Comparison of ENCODE assay signal across 20 mouse cellular contexts in genomic region chr17:56092794-56093193, GRCm38 (mm10). TPM values are rescaled to one million over a fixed set of nuclear protein-coding genes. Genes with fewer than 3 reads are reported as not detected.
DNase-seq lines count a peak whose midpoint lies in the region; ATAC-seq and TF ChIP-seq lines count a peak whose summit lies in the region.
"Had no signal": no experiment of that assay in that cellular context is flagged by ENCODE, and none has a peak within 500 bp of the region (broad histone marks: within the 10 kb centered on the region; RNA-seq: fewer than 3 reads in every experiment).

No protein-coding gene starts in this region.

- no peaks in the 10 kb centered on the region for H3K4me1 ChIP-seq in heart, embryonic 13.5 days
- H3K4me1 ChIP-seq in heart, adult 2 months (ENCODE audit: control insufficient read depth, insufficient read depth, low read length): no peaks in the 10 kb centered on the region
- no peaks in the 10 kb centered on the region for H3K4me1 ChIP-seq in neural tube, embryonic 13.5 days (replicated peaks)
- no peaks in the 10 kb centered on the region for H3K4me1 ChIP-seq in neural tube, embryonic 15.5 days
- peaks cover 5% of the 10 kb centered on the region; the same call in 1 of the 2 replicates for H3K4me1 ChIP-seq in embryonic facial prominence, embryonic 15.5 days
- H3K4me1 ChIP-seq: heart, embryonic 10.5 days; hindbrain, embryonic 15.5 days; neural tube, embryonic 12.5 days had no signal

- no peaks in the 10 kb centered on the region for H3K9me3 ChIP-seq in heart, embryonic 13.5 days
- no peaks in the 10 kb centered on the region for H3K9me3 ChIP-seq in neural tube, embryonic 13.5 days
- H3K9me3 ChIP-seq in neural tube, embryonic 15.5 days (replicated peaks): no peaks in the 10 kb centered on the region
- no peaks in the 10 kb centered on the region for H3K9me3 ChIP-seq in embryonic facial prominence, embryonic 15.5 days (replicated peaks)
- H3K9me3 ChIP-seq: heart, embryonic 10.5 days; hindbrain, embryonic 15.5 days; neural tube, embryonic 12.5 days had no signal

- ATAC-seq in heart, embryonic 13.5 days (ENCODE audit: extremely low read depth, insufficient number of reproducible peaks, low FRiP score, low TSS enrichment): no peak
- ATAC-seq in neural tube, embryonic 13.5 days (ENCODE audit: low read depth): no peak
- ATAC-seq in neural tube, embryonic 15.5 days (ENCODE audit: low FRiP score): no peak
- ATAC-seq in embryonic facial prominence, embryonic 15.5 days (ENCODE audit: insufficient number of reproducible peaks, low FRiP score, low TSS enrichment, low read depth): no peak
- ATAC-seq: intestine, postnatal 0 days had no signal

- TF ChIP-seq EP300 in heart, adult 2 months (IDR thresholded peaks at IDR 0.05; ENCODE audit: insufficient read depth, low read depth, low read length): no peak

- TF ChIP-seq POLR2A in heart, adult 2 months (IDR thresholded peaks at IDR 0.05; ENCODE audit: insufficient read depth, low read depth, low read length): no peak

- H3K9ac ChIP-seq in heart, embryonic 13.5 days: 0 out of 2 replicates have a peak overlapping the region, but pooled peaks have one; percentile 0
- H3K9ac ChIP-seq in heart, adult 2 months (ENCODE audit: low read depth, low read length): no peak overlapping the region
- peak overlapping the region; percentile 31; the same call in 1 of the 2 replicates for H3K9ac ChIP-seq in neural tube, embryonic 13.5 days
- no peak overlapping the region for H3K9ac ChIP-seq in neural tube, embryonic 15.5 days (replicated peaks)
- H3K9ac ChIP-seq in embryonic facial prominence, embryonic 15.5 days: 0 out of 2 replicates have a peak overlapping the region, but pooled peaks have one; percentile 21
- H3K9ac ChIP-seq: hindbrain, embryonic 15.5 days; neural tube, embryonic 12.5 days had no signal

- WGBS in heart, embryonic 13.5 days: 86% methylated on average over 1 of the region's 1 CpGs
- 97% methylated on average over 1 of the region's 1 CpGs for WGBS in heart, adult 2 months
- WGBS in neural tube, embryonic 13.5 days: 100% methylated on average over 1 of the region's 1 CpGs
- 96% methylated on average over 1 of the region's 1 CpGs for WGBS in neural tube, embryonic 15.5 days
- 69% methylated on average over 1 of the region's 1 CpGs for WGBS in embryonic facial prominence, embryonic 15.5 days

- H3K79me2 ChIP-seq in heart, adult 2 months (replicated peaks; ENCODE audit: control insufficient read depth, insufficient read depth, low read length): no peaks in the 10 kb centered on the region

- H3K36me3 ChIP-seq in heart, embryonic 13.5 days: peaks cover 76% of the 10 kb centered on the region
- no peaks in the 10 kb centered on the region for H3K36me3 ChIP-seq in heart, adult 2 months (ENCODE audit: control insufficient read depth, insufficient read depth, low read length)
- H3K36me3 ChIP-seq in neural tube, embryonic 13.5 days: peaks cover 65% of the 10 kb centered on the region
- H3K36me3 ChIP-seq in neural tube, embryonic 15.5 days: peaks cover 54% of the 10 kb centered on the region
- peaks cover 46% of the 10 kb centered on the region for H3K36me3 ChIP-seq in embryonic facial prominence, embryonic 15.5 days

- H3K27ac ChIP-seq in heart, embryonic 13.5 days (replicated peaks): no peak overlapping the region
- no peak overlapping the region for H3K27ac ChIP-seq in heart, adult 2 months
- no peak overlapping the region for H3K27ac ChIP-seq in neural tube, embryonic 13.5 days (replicated peaks)
- no peak overlapping the region for H3K27ac ChIP-seq in neural tube, embryonic 15.5 days (replicated peaks)
- H3K27ac ChIP-seq in embryonic facial prominence, embryonic 15.5 days (replicated peaks): no peak overlapping the region
- H3K27ac ChIP-seq: heart, embryonic 10.5 days; hindbrain, embryonic 15.5 days; neural tube, embryonic 12.5 days had no signal

- H3K4me3 ChIP-seq in heart, embryonic 13.5 days: no peak overlapping the region
- H3K4me3 ChIP-seq in heart, adult 2 months: no peak overlapping the region
- H3K4me3 ChIP-seq in neural tube, embryonic 13.5 days: no peak overlapping the region
- H3K4me3 ChIP-seq in neural tube, embryonic 15.5 days (replicated peaks): no peak overlapping the region
- no peak overlapping the region for H3K4me3 ChIP-seq in embryonic facial prominence, embryonic 15.5 days (replicated peaks)
- H3K4me3 ChIP-seq: erythroblast, embryonic 14.5 days; heart, embryonic 10.5 days; hindbrain, embryonic 15.5 days; neural tube, embryonic 12.5 days had no signal

- TF ChIP-seq CTCF in heart, adult 2 months (IDR thresholded peaks at IDR 0.05): no peak

- no peaks in the 10 kb centered on the region for H3K27me3 ChIP-seq in heart, embryonic 13.5 days (replicated peaks)
- H3K27me3 ChIP-seq in heart, adult 2 months (ENCODE audit: control insufficient read depth, insufficient read depth, low read length): no peaks in the 10 kb centered on the region
- H3K27me3 ChIP-seq in neural tube, embryonic 13.5 days: no peaks in the 10 kb centered on the region
- no peaks in the 10 kb centered on the region for H3K27me3 ChIP-seq in neural tube, embryonic 15.5 days (replicated peaks)
- H3K27me3 ChIP-seq in embryonic facial prominence, embryonic 15.5 days: no peaks in the 10 kb centered on the region
- H3K27me3 ChIP-seq: hindbrain, embryonic 15.5 days; neural tube, embryonic 12.5 days had no signal

- DNase-seq in heart, adult 2 months: no peak
- DNase-seq in testis, postnatal 14 days (ENCODE audit: low spot score): peak; percentile 71
- DNase-seq in embryo, embryonic 11 days: no peak
- DNase-seq: B cell, adult 2 months; cerebellum, adult 8-10 months; gastrocnemius, postnatal 14 days; heart, postnatal 14 days; kidney, postnatal 14 days; lung, adult 2 months; lung, postnatal 36 days had no signal

- intact Hi-C loops in heart, adult 2 months (cut with DNase I): no loop called here

- no peak overlapping the region for H3K4me2 ChIP-seq in heart, embryonic 13.5 days
- H3K4me2 ChIP-seq in neural tube, embryonic 13.5 days: no peak overlapping the region
- H3K4me2 ChIP-seq in neural tube, embryonic 15.5 days: no peak overlapping the region
- no peak overlapping the region for H3K4me2 ChIP-seq in embryonic facial prominence, embryonic 15.5 days (replicated peaks)
- H3K4me2 ChIP-seq: hindbrain, embryonic 15.5 days; neural tube, embryonic 12.5 days had no signal

RNA-seq across cellular contexts. Expression of gene Hdgfl2, which starts 13.4 kb away (rescaled TPM):
- polyA plus RNA-seq in heart, embryonic 13.5 days (2015; fragmentation: Nextera tagmentation; extraction: Ambion mirVana): 75.0 and 89.0 TPM in 2 replicates
- total RNA-seq in heart, adult 2 months (2021): 10 to 100 TPM; 32.5 to 35.0 TPM
- 30.2 and 31.5 TPM in 2 replicates for polyA plus RNA-seq in heart, adult 2 months (2012; rRNA removed)
- 140 and 150 TPM in 2 replicates for polyA plus RNA-seq in neural tube, embryonic 13.5 days (2015; fragmentation: Nextera tagmentation; extraction: Ambion mirVana)
- polyA plus RNA-seq in neural tube, embryonic 15.5 days (2015; fragmentation: Nextera tagmentation; extraction: Ambion mirVana): 124 and 134 TPM in 2 replicates
- 112 and 119 TPM in 2 replicates for polyA plus RNA-seq in embryonic facial prominence, embryonic 15.5 days (2015; fragmentation: Nextera tagmentation; extraction: Ambion mirVana)

RNA-seq across cellular contexts. Expression of gene Plin4, which starts 16.8 kb away (rescaled TPM):
- 0.05 and 0.07 TPM in 2 replicates for polyA plus RNA-seq in heart, embryonic 13.5 days (2015; fragmentation: Nextera tagmentation; extraction: Ambion mirVana)
- total RNA-seq in heart, adult 2 months (2021): 100 to 1,000 TPM; 151 to 170 TPM
- 114 and 167 TPM in 2 replicates for polyA plus RNA-seq in heart, adult 2 months (2012; rRNA removed)
- 0.03 and 0.11 TPM in 2 replicates for polyA plus RNA-seq in neural tube, embryonic 13.5 days (2015; fragmentation: Nextera tagmentation; extraction: Ambion mirVana)
- polyA plus RNA-seq in neural tube, embryonic 15.5 days (2015; fragmentation: Nextera tagmentation; extraction: Ambion mirVana): 0.09 and 0.10 TPM in 2 replicates
- 0.08 TPM in 1 of 2 replicates, not detected in the other for polyA plus RNA-seq in embryonic facial prominence, embryonic 15.5 days (2015; fragmentation: Nextera tagmentation; extraction: Ambion mirVana)
- polyA plus RNA-seq: erythroblast, embryonic 14.5 days had no signal

RNA-seq across cellular contexts. Expression of gene Ubxn6, which starts 18.0 kb away (rescaled TPM):
- polyA plus RNA-seq in heart, embryonic 13.5 days (2015; fragmentation: Nextera tagmentation; extraction: Ambion mirVana): 37.8 and 44.2 TPM in 2 replicates
- total RNA-seq in heart, adult 2 months (2021): 10 to 100 TPM; 47.6 to 53.5 TPM
- 64.4 and 79.3 TPM in 2 replicates for polyA plus RNA-seq in heart, adult 2 months (2012; rRNA removed)
- 79.6 and 91.4 TPM in 2 replicates for polyA plus RNA-seq in neural tube, embryonic 13.5 days (2015; fragmentation: Nextera tagmentation; extraction: Ambion mirVana)
- polyA plus RNA-seq in neural tube, embryonic 15.5 days (2015; fragmentation: Nextera tagmentation; extraction: Ambion mirVana): 65.3 and 79.4 TPM in 2 replicates
- 46.4 and 51.6 TPM in 2 replicates for polyA plus RNA-seq in embryonic facial prominence, embryonic 15.5 days (2015; fragmentation: Nextera tagmentation; extraction: Ambion mirVana)

RNA-seq across cellular contexts. Expression of gene Plin5, which starts 24.6 kb away (rescaled TPM):
- polyA plus RNA-seq in heart, embryonic 13.5 days (2015; fragmentation: Nextera tagmentation; extraction: Ambion mirVana): 0.19 and 0.47 TPM in 2 replicates
- 100 to 1,000 TPM; 159 to 160 TPM for total RNA-seq in heart, adult 2 months (2021)
- 112 and 170 TPM in 2 replicates for polyA plus RNA-seq in heart, adult 2 months (2012; rRNA removed)
- polyA plus RNA-seq in neural tube, embryonic 13.5 days (2015; fragmentation: Nextera tagmentation; extraction: Ambion mirVana): 0.83 and 0.93 TPM in 2 replicates
- polyA plus RNA-seq in neural tube, embryonic 15.5 days (2015; fragmentation: Nextera tagmentation; extraction: Ambion mirVana): 2.4 and 2.7 TPM in 2 replicates
- polyA plus RNA-seq in embryonic facial prominence, embryonic 15.5 days (2015; fragmentation: Nextera tagmentation; extraction: Ambion mirVana): 0.72 and 1.2 TPM in 2 replicates
- polyA plus RNA-seq: erythroblast, embryonic 14.5 days had no signal

RNA-seq across cellular contexts. Expression of gene Lrg1, which starts 29.0 kb away (rescaled TPM):
- polyA plus RNA-seq in heart, embryonic 13.5 days (2015; fragmentation: Nextera tagmentation; extraction: Ambion mirVana): 0.27 TPM in 1 of 2 replicates, not detected in the other
- total RNA-seq in heart, adult 2 months (2021): 10 to 100 TPM; 57.0 to 74.6 TPM
- 38.2 and 77.7 TPM in 2 replicates for polyA plus RNA-seq in heart, adult 2 months (2012; rRNA removed)
- polyA plus RNA-seq in neural tube, embryonic 13.5 days (2015; fragmentation: Nextera tagmentation; extraction: Ambion mirVana): 0.22 TPM in 1 of 2 replicates, not detected in the other
- polyA plus RNA-seq in neural tube, embryonic 15.5 days (2015; fragmentation: Nextera tagmentation; extraction: Ambion mirVana): 0.22 and 0.63 TPM in 2 replicates
- polyA plus RNA-seq in embryonic facial prominence, embryonic 15.5 days (2015; fragmentation: Nextera tagmentation; extraction: Ambion mirVana): 1.4 and 1.8 TPM in 2 replicates
- total RNA-seq: layer of hippocampus, postnatal 10 days had no signal
- polyA plus RNA-seq: heart, embryonic 10.5 days; neural tube, embryonic 12.5 days had no signal

Comparison
In these comparisons a context has a peak if more than half of its experiments do, and no peak if none do; other contexts are left out.
1. H3K9ac ChIP-seq: peak in heart, embryonic 13.5 days (single experiment), neural tube, embryonic 13.5 days (single experiment) and embryonic facial prominence, embryonic 15.5 days (single experiment); none in heart, adult 2 months (single experiment) and neural tube, embryonic 15.5 days (single experiment).
2. RNA of gene Plin4, which starts 16.8 kb away (polyA plus RNA-seq): 114 to 167 TPM in heart, adult 2 months; 0.09 to 0.10 TPM in neural tube, embryonic 15.5 days, 0.08 TPM in embryonic facial prominence, embryonic 15.5 days, 0.05 to 0.07 TPM in heart, embryonic 13.5 days and 0.03 to 0.11 TPM in neural tube, embryonic 13.5 days; every median in the first group is over 100 times any median in the second.